Comparison of ENCODE assay signal across 10 mouse cellular contexts in the genomic region with DNA sequence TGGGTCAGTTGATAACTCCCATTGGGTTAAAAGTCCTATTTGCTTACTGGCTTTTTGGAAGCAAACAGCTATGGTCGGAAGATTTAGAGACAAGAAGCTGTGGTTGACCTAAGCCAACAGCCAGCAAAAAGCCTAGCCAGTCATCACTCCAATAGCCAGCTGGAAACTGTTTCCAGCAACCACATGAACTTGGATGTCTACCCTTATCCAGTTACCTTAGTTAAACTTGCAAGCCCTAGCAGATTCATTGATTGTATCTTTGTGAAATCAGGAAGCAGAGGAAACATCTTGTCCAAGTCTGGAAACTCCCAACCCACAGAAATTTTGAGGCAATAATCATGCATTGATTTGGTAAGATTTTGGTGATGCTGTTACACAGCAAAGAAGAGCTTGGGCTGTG.
DNase-seq lines count a peak whose midpoint lies in the region; ATAC-seq lines count a peak whose summit lies in the region.
"Had no signal": no experiment of that assay in that cellular context is flagged by ENCODE, and none has a peak within 500 bp of the region (broad histone marks: within the 10 kb centered on the region; RNA-seq: fewer than 3 reads in every experiment).

No protein-coding gene starts in this region.

- DNase-seq in 3T3-L1 (ENCODE audit: low read depth, low spot score) (peak; percentile 20), NIH3T3 (ENCODE audit: low read depth) (peak; percentile 54)
- DNase-seq in skeletal muscle tissue, adult 2 months (ENCODE audit: low read depth, low spot score), result peak; percentile 30
- no peak for DNase-seq in heart, postnatal 25 days (ENCODE audit: low spot score)

- no peaks in the 10 kb centered on the region for H3K36me3 ChIP-seq in hindbrain, embryonic 16.5 days (ENCODE audit: control insufficient read depth, insufficient read depth, low read length)
- H3K36me3 ChIP-seq in hindbrain, embryonic 12.5 days, result no peaks in the 10 kb centered on the region
- H3K36me3 ChIP-seq: embryonic facial prominence, embryonic 12.5 days; G1E; heart, embryonic 15.5 days had no signal

- no peaks in the 10 kb centered on the region for H3K27me3 ChIP-seq in hindbrain, embryonic 16.5 days (replicated peaks; ENCODE audit: control insufficient read depth, insufficient read depth, low read length)
- H3K27me3 ChIP-seq in hindbrain, embryonic 12.5 days, result no peaks in the 10 kb centered on the region
- H3K27me3 ChIP-seq: embryonic facial prominence, embryonic 12.5 days; heart, embryonic 15.5 days had no signal

- H3K27ac ChIP-seq in hindbrain, embryonic 16.5 days (ENCODE audit: low read depth, low read length), result no peak overlapping the region
- H3K27ac ChIP-seq in hindbrain, embryonic 12.5 days, result no peak overlapping the region
- H3K27ac ChIP-seq: embryonic facial prominence, embryonic 12.5 days; heart, embryonic 15.5 days had no signal

- ATAC-seq in hindbrain, embryonic 16.5 days, result 0 out of 2 replicates have a peak, but pooled peaks have one; percentile 1
- ATAC-seq in hindbrain, embryonic 12.5 days (ENCODE audit: low FRiP score), result no peak

- no peaks in the 10 kb centered on the region for H3K9me3 ChIP-seq in hindbrain, embryonic 16.5 days (ENCODE audit: control insufficient read depth, low read length)
- H3K9me3 ChIP-seq in hindbrain, embryonic 12.5 days (replicated peaks), result no peaks in the 10 kb centered on the region
- H3K9me3 ChIP-seq: embryonic facial prominence, embryonic 12.5 days; G1E; heart, embryonic 15.5 days had no signal

- intact Hi-C loops in heart, postnatal 25 days (cut with DNase I), result loop anchor here (1.0 to 10.0 kb wide), 4 partner anchors 305 to 793 kb away; no protein-coding TSS in a partner anchor

- no peak overlapping the region for H3K9ac ChIP-seq in hindbrain, embryonic 16.5 days (ENCODE audit: low read depth, low read length)
- H3K9ac ChIP-seq in hindbrain, embryonic 12.5 days, result no peak overlapping the region
- H3K9ac ChIP-seq: embryonic facial prominence, embryonic 12.5 days; heart, embryonic 15.5 days had no signal

- WGBS in hindbrain, embryonic 16.5 days, result 88% methylated on average over 1 of the region's 1 CpGs
- 100% methylated on average over 1 of the region's 1 CpGs for WGBS in hindbrain, embryonic 12.5 days

- H3K4me1 ChIP-seq in hindbrain, embryonic 16.5 days (ENCODE audit: control insufficient read depth, insufficient read depth, low read depth, low read length), result no peaks in the 10 kb centered on the region
- peaks cover 13% of the 10 kb centered on the region; the same call in 1 of the 2 replicates for H3K4me1 ChIP-seq in hindbrain, embryonic 12.5 days

- no peak overlapping the region for H3K4me3 ChIP-seq in hindbrain, embryonic 16.5 days (ENCODE audit: low read length)
- H3K4me3 ChIP-seq in hindbrain, embryonic 12.5 days, result no peak overlapping the region
- H3K4me3 ChIP-seq: embryonic facial prominence, embryonic 12.5 days; heart, embryonic 15.5 days had no signal

- no peak overlapping the region for H3K4me2 ChIP-seq in hindbrain, embryonic 16.5 days (ENCODE audit: low read length)
- H3K4me2 ChIP-seq in hindbrain, embryonic 12.5 days (replicated peaks), result no peak overlapping the region
- H3K4me2 ChIP-seq: embryonic facial prominence, embryonic 12.5 days; heart, embryonic 11.5 days; heart, embryonic 15.5 days had no signal
